Mouse (Mus musculus): ENCODE data around the gene Mink1. TPM values are rescaled to one million over a fixed set of nuclear protein-coding genes. Genes with fewer than 3 reads are reported as not detected.
"Not testable (repeated sequence)": the region's sequence is repeated elsewhere in the genome, so short reads cannot be mapped to it uniquely, and the experiment has no call there.

The Mink1 gene
- 12.5 and 12.7 TPM in 2 replicates for polyA plus RNA-seq (2016; fragmentation: Nextera tagmentation; extraction: Ambion mirVana)

- peaks cover 7% of the 10 kb centered on the region; the same call in 1 of the 2 replicates for H3K36me3 ChIP-seq (replicated peaks)
- peak within 1 kb of the TSS; percentile 94 for H3K4me3 ChIP-seq
- no peaks in the 10 kb centered on the region for H3K9me3 ChIP-seq
- H3K27me3 ChIP-seq (ENCODE audit: poor library complexity, severe bottlenecking) = no peaks in the 10 kb centered on the region
- WGBS = under 1% methylated on average over 56 of the region's 57 CpGs
- peak within 1 kb of the TSS; percentile 96 for H3K27ac ChIP-seq
- peaks cover 46% of the 10 kb centered on the region for H3K4me1 ChIP-seq
- peak; percentile 87 for DNase-seq (ENCODE audit: extremely low spot score, low spot score)
These were observed at the start of gene Mink1 for GRCm38 (mm10) chr11:70562287-70562994. Gene Mink1 (plus strand): TSS chr11:70562881.

- Histone ChIP-seq H3K36me3 (replicated peaks) (no peaks in the 10 kb centered on the region), H3K9me3 (no peaks in the 10 kb centered on the region), H3K4me1 (peaks cover 21% of the 10 kb centered on the region), H3K4me3 (no peak overlapping the region), H3K27me3 (ENCODE audit: poor library complexity, severe bottlenecking) (peaks cover 22% of the 10 kb centered on the region; the same call in 1 of the 2 replicates), H3K27ac (0 out of 2 replicates have a peak overlapping the region, but pooled peaks have one; percentile 20)
- no peak for DNase-seq (ENCODE audit: extremely low spot score, low spot score)
- WGBS = 64% methylated on average over 11 of the region's 11 CpGs
These were observed 49.2 kb upstream of the Mink1 start for GRCm38 (mm10) chr11:70513520-70513919.

GRCm38 (mm10) chr11:70514288-70514687 is 48.4 kb upstream of the Mink1 start, which contains the start of gene Vmo1:
Gene Vmo1 (minus strand): TSS chr11:70514616.
- Histone ChIP-seq H3K4me3 (no peak within 1 kb of the TSS), H3K27me3 (ENCODE audit: poor library complexity, severe bottlenecking) (peaks cover 22% of the 10 kb centered on the region), H3K36me3 (replicated peaks) (no peaks in the 10 kb centered on the region), H3K9me3 (no peaks in the 10 kb centered on the region), H3K4me1 (peaks cover 25% of the 10 kb centered on the region), H3K27ac (0 out of 2 replicates have a peak within 1 kb of the TSS, but pooled peaks have one; percentile 20)
- DNase-seq (ENCODE audit: extremely low spot score, low spot score) = no peak
- WGBS = 92% methylated on average over 7 of the region's 7 CpGs

GRCm38 (mm10) chr11:70516352-70516751 is 46.3 kb upstream of the Mink1 start:
- peaks cover 23% of the 10 kb centered on the region for H3K27me3 ChIP-seq (ENCODE audit: poor library complexity, severe bottlenecking)
- H3K4me3 ChIP-seq = no peak overlapping the region
- H3K4me1 ChIP-seq = peaks cover 27% of the 10 kb centered on the region
- no peaks in the 10 kb centered on the region for H3K9me3 ChIP-seq
- 32% methylated on average over 2 of the region's 2 CpGs for WGBS
- no peak overlapping the region for H3K27ac ChIP-seq
- no peak for DNase-seq (ENCODE audit: extremely low spot score, low spot score)
- no peaks in the 10 kb centered on the region for H3K36me3 ChIP-seq (replicated peaks)

- Histone ChIP-seq H3K36me3 (replicated peaks) (no peaks in the 10 kb centered on the region), H3K9me3 (no peaks in the 10 kb centered on the region), H3K27ac (no peak overlapping the region), H3K4me1 (peaks cover 21% of the 10 kb centered on the region), H3K27me3 (ENCODE audit: poor library complexity, severe bottlenecking) (peaks cover 23% of the 10 kb centered on the region), H3K4me3 (no peak overlapping the region)
- no peak for DNase-seq (ENCODE audit: extremely low spot score, low spot score)
- 67% methylated on average over 1 of the region's 1 CpGs for WGBS
These were observed 44.2 kb upstream of the Mink1 start for GRCm38 (mm10) chr11:70518436-70518835.

GRCm38 (mm10) chr11:70518923-70519322 is 43.8 kb upstream of the Mink1 start, which contains the start of gene Gltpd2:
Gene Gltpd2 (plus strand): TSS chr11:70519196.
- no peaks in the 10 kb centered on the region for H3K9me3 ChIP-seq
- peak within 1 kb of the TSS; percentile 82 for H3K27ac ChIP-seq
- H3K36me3 ChIP-seq (replicated peaks) = no peaks in the 10 kb centered on the region
- peaks cover 18% of the 10 kb centered on the region for H3K4me1 ChIP-seq
- no peak for DNase-seq (ENCODE audit: extremely low spot score, low spot score)
- H3K4me3 ChIP-seq = peak within 1 kb of the TSS; percentile 42
- peaks cover 23% of the 10 kb centered on the region for H3K27me3 ChIP-seq (ENCODE audit: poor library complexity, severe bottlenecking)
- 82% methylated on average over 10 of the region's 10 CpGs for WGBS

- no peaks in the 10 kb centered on the region for H3K36me3 ChIP-seq (replicated peaks)
These were observed 42.4 kb upstream of the Mink1 start for GRCm38 (mm10) chr11:70520178-70520769.

GRCm38 (mm10) chr11:70523306-70523989 is 39.2 kb upstream of the Mink1 start:
- peaks cover 23% of the 10 kb centered on the region for H3K27me3 ChIP-seq (ENCODE audit: poor library complexity, severe bottlenecking)
- WGBS = 89% methylated on average over 8 of the region's 8 CpGs

More at GRCm38 (mm10) chr11:70520178-70520769, 42.4 kb upstream of the Mink1 start:
- 14% methylated on average over 41 of the region's 41 CpGs for WGBS
- Histone ChIP-seq H3K4me3 (peak overlapping the region; percentile 42), H3K27me3 (ENCODE audit: poor library complexity, severe bottlenecking) (peaks cover 23% of the 10 kb centered on the region), H3K27ac (peak overlapping the region; percentile 82), H3K9me3 (no peaks in the 10 kb centered on the region), H3K4me1 (peaks cover 22% of the 10 kb centered on the region)
- DNase-seq (ENCODE audit: extremely low spot score, low spot score) = peak; percentile 47

GRCm38 (mm10) chr11:70524782-70525181 is 37.9 kb upstream of the Mink1 start:
- H3K9me3 ChIP-seq = no peaks in the 10 kb centered on the region
- peaks cover 39% of the 10 kb centered on the region for H3K36me3 ChIP-seq (replicated peaks)
- no peak for DNase-seq (ENCODE audit: extremely low spot score, low spot score)
- 7% methylated on average over 8 of the region's 8 CpGs for WGBS
- H3K4me1 ChIP-seq = peaks cover 25% of the 10 kb centered on the region
- peak overlapping the region; percentile 81 for H3K4me3 ChIP-seq
- peak overlapping the region; percentile 54 for H3K27ac ChIP-seq
- H3K27me3 ChIP-seq (ENCODE audit: poor library complexity, severe bottlenecking) = peaks cover 12% of the 10 kb centered on the region

More at GRCm38 (mm10) chr11:70523306-70523989, 39.2 kb upstream of the Mink1 start:
- H3K9me3 ChIP-seq; H3K27ac ChIP-seq; DNase-seq (ENCODE audit: extremely low spot score, low spot score); H3K4me3 ChIP-seq: not testable (repeated sequence)
- Histone ChIP-seq H3K36me3 (replicated peaks) (peaks cover 27% of the 10 kb centered on the region), H3K4me1 (peaks cover 33% of the 10 kb centered on the region)

- under 1% methylated on average over 26 of the region's 26 CpGs for WGBS
- peak; percentile 93 for DNase-seq (ENCODE audit: extremely low spot score, low spot score)
- Histone ChIP-seq H3K36me3 (replicated peaks) (peaks cover 40% of the 10 kb centered on the region), H3K9me3 (no peaks in the 10 kb centered on the region), H3K4me3 (peak within 1 kb of the TSS; percentile 81), H3K27me3 (ENCODE audit: poor library complexity, severe bottlenecking) (peaks cover 8% of the 10 kb centered on the region), H3K4me1 (peaks cover 20% of the 10 kb centered on the region), H3K27ac (peak within 1 kb of the TSS; percentile 91)
These were observed 37.5 kb upstream of the Mink1 start, which contains the start of gene Psmb6 for GRCm38 (mm10) chr11:70525184-70525678. Gene Psmb6 (plus strand): TSS chr11:70525367.

- 3% methylated on average over 12 of the region's 12 CpGs for WGBS
- H3K36me3 ChIP-seq (replicated peaks) = peaks cover 40% of the 10 kb centered on the region
- peaks cover 3% of the 10 kb centered on the region for H3K27me3 ChIP-seq (ENCODE audit: poor library complexity, severe bottlenecking)
- peaks cover 15% of the 10 kb centered on the region for H3K4me1 ChIP-seq
- H3K27ac ChIP-seq = peak overlapping the region; percentile 91
- DNase-seq (ENCODE audit: extremely low spot score, low spot score) = no peak
- no peaks in the 10 kb centered on the region for H3K9me3 ChIP-seq
- H3K4me3 ChIP-seq = peak overlapping the region; percentile 81
These were observed 37.0 kb upstream of the Mink1 start for GRCm38 (mm10) chr11:70525726-70526125.

GRCm38 (mm10) chr11:70526211-70526610 is 36.5 kb upstream of the Mink1 start:
- H3K27me3 ChIP-seq (ENCODE audit: poor library complexity, severe bottlenecking) = no peaks in the 10 kb centered on the region
- peaks cover 15% of the 10 kb centered on the region for H3K4me1 ChIP-seq
- no peaks in the 10 kb centered on the region for H3K9me3 ChIP-seq
- WGBS = 93% methylated on average over 12 of the region's 12 CpGs
- no peak for DNase-seq (ENCODE audit: extremely low spot score, low spot score)
- H3K27ac ChIP-seq = peak overlapping the region; percentile 91; the same call in 1 of the 2 replicates
- peaks cover 40% of the 10 kb centered on the region for H3K36me3 ChIP-seq (replicated peaks)
- H3K4me3 ChIP-seq = peak overlapping the region; percentile 81

All from forebrain, embryonic 10.5 days (tissue).